ENCODE assay signal across 23 mouse cellular contexts in genomic region chr9:94895882-94896281, GRCm38 (mm10).
"Had no signal": no experiment of that assay in that cellular context is flagged by ENCODE, and none has a peak within 500 bp of the region (broad histone marks: within the 10 kb centered on the region; RNA-seq: fewer than 3 reads in every experiment).

No protein-coding gene starts in this region.

- H3K4me3 ChIP-seq: kidney, embryonic 15.5 days; limb, embryonic 10.5 days; limb, embryonic 13.5 days; liver, embryonic 12.5 days; liver, embryonic 15.5 days; lung, embryonic 15.5 days; midbrain, embryonic 12.5 days; midbrain, embryonic 15.5 days; myocyte; neural tube, embryonic 13.5 days had no signal

- H3K27ac ChIP-seq: kidney, embryonic 15.5 days; limb, embryonic 10.5 days; limb, embryonic 13.5 days; liver, embryonic 12.5 days; liver, embryonic 15.5 days; lung, embryonic 15.5 days; midbrain, embryonic 12.5 days; midbrain, embryonic 15.5 days; neural tube, embryonic 13.5 days; stomach, postnatal 0 days had no signal

- DNase-seq: kidney, adult 11 months; kidney, adult 8-10 months; kidney, postnatal 10 days; kidney, postnatal 36 days; liver; lung, adult 18-20 months; lung, postnatal 10 days; lung, postnatal 36 days; retina, postnatal 1 day; right cerebral cortex, postnatal 4 days; thymus, adult 2 months; thymus, postnatal 14 days had no signal

- H3K27me3 ChIP-seq: kidney, embryonic 15.5 days; limb, embryonic 13.5 days; liver, embryonic 12.5 days; liver, embryonic 15.5 days; lung, embryonic 15.5 days; midbrain, embryonic 12.5 days; midbrain, embryonic 15.5 days; neural tube, embryonic 13.5 days had no signal

- H3K9ac ChIP-seq: kidney, embryonic 15.5 days; limb, embryonic 13.5 days; liver, embryonic 12.5 days; liver, embryonic 15.5 days; lung, embryonic 15.5 days; midbrain, embryonic 12.5 days; midbrain, embryonic 15.5 days; neural tube, embryonic 13.5 days had no signal

- H3K36me3 ChIP-seq: kidney, embryonic 15.5 days; limb, embryonic 10.5 days; limb, embryonic 13.5 days; liver, embryonic 12.5 days; liver, embryonic 15.5 days; lung, embryonic 15.5 days; midbrain, embryonic 12.5 days; midbrain, embryonic 15.5 days; neural tube, embryonic 13.5 days had no signal

- H3K9me3 ChIP-seq: kidney, embryonic 15.5 days; limb, embryonic 10.5 days; limb, embryonic 13.5 days; liver, embryonic 12.5 days; liver, embryonic 15.5 days; lung, embryonic 15.5 days had no signal

- H3K4me2 ChIP-seq: kidney, embryonic 15.5 days; limb, embryonic 13.5 days; liver, embryonic 12.5 days; liver, embryonic 15.5 days; lung, embryonic 15.5 days; midbrain, embryonic 12.5 days; midbrain, embryonic 15.5 days; neural tube, embryonic 13.5 days had no signal

- ATAC-seq: liver, embryonic 12.5 days; midbrain, embryonic 15.5 days had no signal

- H3K4me1 ChIP-seq: kidney, embryonic 15.5 days; limb, embryonic 10.5 days; limb, embryonic 13.5 days; liver, embryonic 12.5 days; liver, embryonic 15.5 days; lung, embryonic 15.5 days; midbrain, embryonic 12.5 days; midbrain, embryonic 15.5 days; neural tube, embryonic 13.5 days had no signal
